Mouse (Mus musculus): ENCODE data around the gene Spred2. TPM values are rescaled to one million over a fixed set of nuclear protein-coding genes. Genes with fewer than 3 reads are reported as not detected.

Spred2 gene
- polyA plus RNA-seq, 1 experiment from 2014 or later, result 4.1 TPM

DNA sequence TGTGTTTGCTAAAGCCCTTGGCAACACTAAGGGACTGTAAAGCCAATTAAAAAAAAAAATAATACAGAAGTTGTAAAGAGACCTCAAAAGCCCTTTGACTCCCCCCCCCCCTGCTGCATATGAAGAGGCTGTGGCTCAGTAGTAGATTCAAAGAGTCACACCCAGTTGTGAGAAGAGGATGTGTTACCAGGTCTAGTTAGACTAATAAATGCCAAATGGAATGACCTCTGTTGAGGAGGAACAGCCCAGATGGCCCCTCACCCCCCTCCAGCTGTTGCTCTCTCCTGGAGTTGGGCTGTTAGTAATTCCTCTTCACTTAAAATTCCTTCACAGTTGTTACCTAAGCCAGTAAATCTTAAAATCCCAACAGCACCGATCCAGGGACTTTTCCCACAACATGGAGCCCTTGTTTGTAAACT, 62.3 kb downstream of the Spred2 start:
- peak overlapping the region; percentile 23 to 74; a peak in 3 of 4 replicates for H3K27ac ChIP-seq (replicated peaks in 1 of 2; ENCODE audit: control insufficient read depth in 1 of 2, insufficient read depth in 1 of 2, low read depth in 2 of 2, low read length in 2 of 2)
- peaks cover 33 to 65% of the 10 kb centered on the region in 2 experiments for H3K4me1 ChIP-seq (ENCODE audit: control insufficient read depth in 2 of 2, insufficient read depth in 2 of 2, low read length in 2 of 2)
- H3K9ac ChIP-seq (ENCODE audit: low read length), result peak overlapping the region; percentile 38
- H3K4me3 ChIP-seq (ENCODE audit: control insufficient read depth in 1 of 2, insufficient read depth in 1 of 2, low read depth in 1 of 2, low read length in 2 of 2), result no peak overlapping the region
- peak overlapping the region; percentile 40 for H3K4me2 ChIP-seq (ENCODE audit: low read length)
- H3K9me3 ChIP-seq (ENCODE audit: control insufficient read depth, low read length), result no peaks in the 10 kb centered on the region
- H3K36me3 ChIP-seq (ENCODE audit: control insufficient read depth, insufficient read depth, low read length), result no peaks in the 10 kb centered on the region
- H3K27me3 ChIP-seq (ENCODE audit: control insufficient read depth, insufficient read depth, low read length), result no peaks in the 10 kb centered on the region
- no peak for ATAC-seq (ENCODE audit: insufficient number of reproducible peaks, insufficient read depth, low FRiP score, low read depth)
- 7% methylated on average over 1 of the region's 1 CpGs for WGBS

DNA sequence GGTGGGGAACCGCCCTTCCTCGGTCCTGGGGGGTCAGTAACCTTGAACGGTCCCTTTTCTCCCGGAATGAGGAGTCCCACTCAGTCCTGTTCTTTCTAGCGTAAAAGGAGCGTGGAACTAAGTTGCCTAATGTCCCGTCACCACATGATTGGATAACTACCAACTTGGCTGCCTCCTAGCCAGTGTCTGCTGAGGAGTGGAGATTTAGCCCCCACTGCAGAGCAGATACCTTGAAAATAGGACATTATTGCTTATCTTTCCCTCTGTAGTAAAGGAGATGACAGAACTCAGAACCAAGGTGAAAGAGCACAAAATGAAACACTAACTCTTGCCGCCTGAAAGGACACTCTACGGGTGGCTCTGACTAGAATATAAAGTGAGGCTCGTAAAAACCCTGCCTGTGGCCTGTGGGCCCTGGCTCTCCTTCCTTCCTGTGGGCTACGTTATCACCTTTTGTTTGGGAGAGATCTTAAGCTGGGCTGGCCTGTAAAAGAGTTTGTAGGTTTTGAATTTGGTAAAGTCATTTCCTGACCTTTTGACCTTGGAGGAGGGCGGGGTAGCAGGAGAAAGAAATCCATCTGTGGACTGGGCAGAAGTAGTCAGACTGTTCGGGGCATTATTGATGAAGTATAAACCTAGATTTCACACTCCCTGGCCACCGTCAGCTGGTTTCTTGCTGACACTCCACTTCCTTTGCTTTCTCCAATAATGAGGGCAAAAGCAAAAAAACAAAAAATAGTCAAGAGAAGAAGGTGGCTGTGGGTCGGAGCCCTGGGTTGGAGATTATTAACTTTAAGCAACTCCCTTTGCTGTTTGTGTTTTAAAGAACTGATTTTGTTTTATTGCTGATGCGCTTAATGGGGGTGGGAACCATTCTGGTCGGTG, 62.9 kb downstream of the Spred2 start:
- H3K4me2 ChIP-seq (ENCODE audit: low read length), result peak overlapping the region; percentile 40
- peak overlapping the region; percentile 38 for H3K9ac ChIP-seq (ENCODE audit: low read length)
- H3K36me3 ChIP-seq (ENCODE audit: control insufficient read depth, insufficient read depth, low read length), result no peaks in the 10 kb centered on the region
- ATAC-seq (ENCODE audit: insufficient number of reproducible peaks, insufficient read depth, low FRiP score, low read depth), result no peak
- H3K4me1 ChIP-seq (ENCODE audit: control insufficient read depth in 2 of 2, insufficient read depth in 2 of 2, low read length in 2 of 2), result peaks cover 33 to 64% of the 10 kb centered on the region in 2 experiments
- H3K27ac ChIP-seq (replicated peaks in 1 of 2; ENCODE audit: control insufficient read depth in 1 of 2, insufficient read depth in 1 of 2, low read depth in 2 of 2, low read length in 2 of 2), result peak overlapping the region; percentile 23 to 74; a peak in 3 of 4 replicates
- H3K27me3 ChIP-seq (ENCODE audit: control insufficient read depth, insufficient read depth, low read length), result no peaks in the 10 kb centered on the region
- no peak overlapping the region for H3K4me3 ChIP-seq (ENCODE audit: control insufficient read depth in 1 of 2, insufficient read depth in 1 of 2, low read depth in 1 of 2, low read length in 2 of 2)
- H3K9me3 ChIP-seq (ENCODE audit: control insufficient read depth, low read length), result no peaks in the 10 kb centered on the region
- 47% methylated on average over 17 of the region's 17 CpGs for WGBS

DNA sequence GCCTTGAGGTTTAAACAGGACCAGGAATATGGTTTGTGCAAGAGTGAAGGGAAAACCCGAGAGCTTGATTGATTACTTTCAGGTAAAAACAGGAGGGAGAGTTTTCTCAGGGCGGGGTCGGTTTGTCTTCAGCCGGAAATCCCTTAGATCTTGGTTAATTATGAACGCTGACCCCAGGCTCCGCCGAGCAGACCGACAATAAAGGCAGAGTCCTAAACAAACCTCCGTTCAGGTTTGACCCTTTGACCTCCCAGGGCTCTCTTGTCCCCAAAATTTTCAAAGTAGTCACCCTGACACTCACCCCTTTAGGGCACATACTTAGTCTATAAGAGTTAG, 63.5 kb downstream of the Spred2 start:
- Histone ChIP-seq H3K27me3 (ENCODE audit: control insufficient read depth, insufficient read depth, low read length) (no peaks in the 10 kb centered on the region), H3K36me3 (ENCODE audit: control insufficient read depth, insufficient read depth, low read length) (no peaks in the 10 kb centered on the region), H3K4me3 (ENCODE audit: control insufficient read depth in 1 of 2, insufficient read depth in 1 of 2, low read depth in 1 of 2, low read length in 2 of 2) (no peak overlapping the region), H3K4me2 (ENCODE audit: low read length) (no peak overlapping the region), H3K9ac (ENCODE audit: low read length) (no peak overlapping the region), H3K9me3 (ENCODE audit: control insufficient read depth, low read length) (no peaks in the 10 kb centered on the region), H3K27ac (replicated peaks in 1 of 2; ENCODE audit: control insufficient read depth in 1 of 2, insufficient read depth in 1 of 2, low read depth in 2 of 2, low read length in 2 of 2) (peak overlapping the region in 1 of 2 experiments; percentile 74; a peak in 1 of 4 replicates), H3K4me1 (ENCODE audit: control insufficient read depth in 2 of 2, insufficient read depth in 2 of 2, low read length in 2 of 2) (peaks cover 32 to 63% of the 10 kb centered on the region in 2 experiments)
- ATAC-seq (ENCODE audit: insufficient number of reproducible peaks, insufficient read depth, low FRiP score, low read depth), result no peak
- WGBS, result 63% methylated on average over 9 of the region's 9 CpGs

DNA sequence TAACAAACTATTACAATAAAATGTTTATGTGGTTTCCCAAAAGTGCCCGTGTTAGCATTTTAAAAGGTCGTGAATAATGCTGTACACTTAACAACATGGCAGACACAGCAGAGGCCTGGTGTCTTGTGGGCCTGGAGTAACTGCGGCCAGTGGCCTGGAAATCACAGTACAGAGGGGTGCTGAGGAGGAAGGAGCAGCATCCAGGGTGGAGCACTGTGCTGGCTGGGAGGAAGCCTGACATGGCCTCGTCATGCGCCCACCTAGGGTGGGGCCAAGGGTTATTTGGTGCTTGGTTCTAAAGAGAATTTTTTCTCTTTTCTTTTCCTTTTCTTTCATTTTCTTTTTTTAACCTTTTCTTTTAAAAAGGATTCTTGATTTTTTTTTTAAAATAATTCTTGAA, 64.0 kb downstream of the Spred2 start:
- 81% methylated on average over 5 of the region's 5 CpGs for WGBS
- Histone ChIP-seq H3K9ac (ENCODE audit: low read length) (no peak overlapping the region), H3K4me1 (ENCODE audit: control insufficient read depth in 2 of 2, insufficient read depth in 2 of 2, low read length in 2 of 2) (peaks cover 28 to 63% of the 10 kb centered on the region in 2 experiments)

DNA sequence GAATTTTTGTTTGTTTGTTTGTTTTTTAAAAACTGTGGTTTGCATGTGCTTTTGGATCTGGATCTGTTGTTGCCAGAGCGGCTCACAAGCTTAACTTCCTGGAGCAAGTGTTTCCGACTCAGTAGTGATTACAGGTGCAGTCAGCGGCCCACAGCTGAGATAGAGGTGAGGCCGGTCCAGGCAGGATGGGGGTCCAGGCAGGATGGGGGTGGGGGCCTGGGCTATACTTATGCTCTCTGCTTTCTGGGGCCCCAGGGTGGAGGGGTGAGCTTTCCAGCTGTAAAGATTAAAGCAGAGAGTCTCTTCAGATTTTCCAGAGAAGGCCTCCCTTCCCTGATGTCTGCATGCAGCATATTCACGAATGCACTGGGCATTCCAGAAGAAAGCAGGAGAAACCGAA, 64.5 kb downstream of the Spred2 start:
- no peaks in the 10 kb centered on the region for H3K27me3 ChIP-seq (ENCODE audit: control insufficient read depth, insufficient read depth, low read length)
- peak overlapping the region; percentile 25; the same call in 1 of the 2 replicates for H3K9ac ChIP-seq (ENCODE audit: low read length)
- no peak overlapping the region for H3K4me2 ChIP-seq (ENCODE audit: low read length)
- no peak overlapping the region for H3K27ac ChIP-seq (replicated peaks in 1 of 2; ENCODE audit: control insufficient read depth in 1 of 2, insufficient read depth in 1 of 2, low read depth in 2 of 2, low read length in 2 of 2)
- no peaks in the 10 kb centered on the region for H3K36me3 ChIP-seq (ENCODE audit: control insufficient read depth, insufficient read depth, low read length)
- no peak for ATAC-seq (ENCODE audit: insufficient number of reproducible peaks, insufficient read depth, low FRiP score, low read depth)
- WGBS, result 43% methylated on average over 6 of the region's 6 CpGs
- no peak overlapping the region for H3K4me3 ChIP-seq (ENCODE audit: control insufficient read depth in 1 of 2, insufficient read depth in 1 of 2, low read depth in 1 of 2, low read length in 2 of 2)
- no peaks in the 10 kb centered on the region for H3K9me3 ChIP-seq (ENCODE audit: control insufficient read depth, low read length)
- H3K4me1 ChIP-seq (ENCODE audit: control insufficient read depth in 2 of 2, insufficient read depth in 2 of 2, low read length in 2 of 2), result peaks cover 25 to 62% of the 10 kb centered on the region in 2 experiments

More for the DNA sequence above, 64.0 kb downstream of the Spred2 start:
- no peak overlapping the region for H3K4me3 ChIP-seq (ENCODE audit: control insufficient read depth in 1 of 2, insufficient read depth in 1 of 2, low read depth in 1 of 2, low read length in 2 of 2)
- no peaks in the 10 kb centered on the region for H3K9me3 ChIP-seq (ENCODE audit: control insufficient read depth, low read length)
- no peak overlapping the region for H3K4me2 ChIP-seq (ENCODE audit: low read length)
- H3K36me3 ChIP-seq (ENCODE audit: control insufficient read depth, insufficient read depth, low read length), result no peaks in the 10 kb centered on the region
- H3K27me3 ChIP-seq (ENCODE audit: control insufficient read depth, insufficient read depth, low read length), result no peaks in the 10 kb centered on the region
- no peak for ATAC-seq (ENCODE audit: insufficient number of reproducible peaks, insufficient read depth, low FRiP score, low read depth)
- H3K27ac ChIP-seq (replicated peaks in 1 of 2; ENCODE audit: control insufficient read depth in 1 of 2, insufficient read depth in 1 of 2, low read depth in 2 of 2, low read length in 2 of 2), result no peak overlapping the region

DNA sequence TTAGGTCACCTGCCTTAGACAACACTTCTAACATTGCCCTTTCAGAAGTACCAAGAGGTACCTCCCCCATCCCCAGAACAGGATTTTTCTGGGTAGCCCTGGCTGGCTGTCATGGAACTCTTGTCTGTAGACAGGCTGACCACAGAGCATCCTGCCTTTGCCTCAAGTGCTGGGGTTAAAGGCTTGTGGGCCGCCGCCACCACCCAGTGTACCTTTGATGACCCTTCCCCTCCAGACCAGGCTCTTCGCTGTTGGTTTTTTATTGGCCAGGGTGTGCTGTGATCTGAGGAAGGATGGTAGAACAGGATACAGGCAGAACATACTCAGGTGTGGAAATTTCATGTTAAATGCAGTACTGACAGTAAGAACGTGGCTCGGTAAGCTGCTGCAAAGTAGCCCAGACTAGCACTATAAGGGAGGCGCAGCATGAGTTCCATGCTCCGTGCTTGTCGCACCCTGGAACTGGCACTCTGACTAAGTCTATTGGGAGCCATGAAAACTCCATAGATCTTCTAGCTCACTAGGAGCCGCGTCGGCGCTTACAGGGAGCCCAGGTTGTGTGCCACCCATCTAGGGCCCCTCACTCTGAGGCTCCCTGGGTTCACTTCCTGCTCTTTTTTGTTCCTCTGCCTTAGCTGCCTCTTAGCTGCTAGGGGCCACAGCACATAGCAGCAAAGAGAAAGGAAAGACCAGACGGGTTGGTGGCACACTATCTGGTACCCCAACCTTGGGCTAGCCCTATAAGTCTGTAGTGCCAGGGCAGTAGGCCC, 65.2 kb downstream of the Spred2 start:
- Histone ChIP-seq H3K9ac (ENCODE audit: low read length) (peak overlapping the region; percentile 25; the same call in 1 of the 2 replicates), H3K9me3 (ENCODE audit: control insufficient read depth, low read length) (no peaks in the 10 kb centered on the region), H3K27ac (replicated peaks in 1 of 2; ENCODE audit: control insufficient read depth in 1 of 2, insufficient read depth in 1 of 2, low read depth in 2 of 2, low read length in 2 of 2) (no peak overlapping the region), H3K36me3 (ENCODE audit: control insufficient read depth, insufficient read depth, low read length) (no peaks in the 10 kb centered on the region), H3K4me1 (ENCODE audit: control insufficient read depth in 2 of 2, insufficient read depth in 2 of 2, low read length in 2 of 2) (peaks cover 25 to 66% of the 10 kb centered on the region in 2 experiments), H3K4me3 (ENCODE audit: control insufficient read depth in 1 of 2, insufficient read depth in 1 of 2, low read depth in 1 of 2, low read length in 2 of 2) (no peak overlapping the region), H3K27me3 (ENCODE audit: control insufficient read depth, insufficient read depth, low read length) (no peaks in the 10 kb centered on the region), H3K4me2 (ENCODE audit: low read length) (no peak overlapping the region)
- 91% methylated on average over 13 of the region's 13 CpGs for WGBS
- ATAC-seq (ENCODE audit: insufficient number of reproducible peaks, insufficient read depth, low FRiP score, low read depth), result no peak

DNA sequence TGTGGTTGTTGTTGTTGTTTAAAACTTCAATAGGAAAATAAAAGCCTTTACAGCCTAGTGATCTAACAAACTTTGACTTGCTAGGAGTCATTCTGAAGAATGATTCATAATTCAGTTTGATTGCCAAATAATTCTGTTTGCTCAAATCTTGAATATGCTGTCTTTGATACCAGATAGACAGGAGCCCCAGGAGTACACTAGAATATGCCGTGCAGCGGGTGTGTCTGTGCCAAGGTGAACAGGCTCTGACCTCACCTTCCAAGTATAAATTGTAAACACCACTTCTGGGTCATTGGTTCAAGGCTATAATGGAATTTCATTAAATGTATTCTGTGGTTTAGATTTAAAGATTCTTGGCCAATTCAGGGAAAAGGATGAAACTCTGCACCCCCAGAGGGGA, 66.6 kb downstream of the Spred2 start:
- ATAC-seq (ENCODE audit: insufficient number of reproducible peaks, insufficient read depth, low FRiP score, low read depth), result no peak

More for the DNA sequence above, 66.6 kb downstream of the Spred2 start:
- peaks cover 25 to 64% of the 10 kb centered on the region in 2 experiments for H3K4me1 ChIP-seq (ENCODE audit: control insufficient read depth in 2 of 2, insufficient read depth in 2 of 2, low read length in 2 of 2)
- no peak overlapping the region for H3K27ac ChIP-seq (replicated peaks in 1 of 2; ENCODE audit: control insufficient read depth in 1 of 2, insufficient read depth in 1 of 2, low read depth in 2 of 2, low read length in 2 of 2)
- WGBS, result 77% methylated on average over 2 of the region's 2 CpGs
- H3K36me3 ChIP-seq (ENCODE audit: control insufficient read depth, insufficient read depth, low read length), result no peaks in the 10 kb centered on the region
- H3K9ac ChIP-seq (ENCODE audit: low read length), result no peak overlapping the region
- no peaks in the 10 kb centered on the region for H3K27me3 ChIP-seq (ENCODE audit: control insufficient read depth, insufficient read depth, low read length)
- H3K4me3 ChIP-seq (ENCODE audit: control insufficient read depth in 1 of 2, insufficient read depth in 1 of 2, low read depth in 1 of 2, low read length in 2 of 2), result no peak overlapping the region
- H3K9me3 ChIP-seq (ENCODE audit: control insufficient read depth, low read length), result no peaks in the 10 kb centered on the region
- no peak overlapping the region for H3K4me2 ChIP-seq (ENCODE audit: low read length)

Data from heart, embryonic 14.5 days (tissue).